Mouse (Mus musculus) left cerebral cortex, adult 6 months (tissue): ENCODE measurements around the gene Olfr577. TPM values are rescaled to one million over a fixed set of nuclear protein-coding genes. Genes with fewer than 3 reads are reported as not detected.

Experiments used
- long read RNA-seq, 2 experiments: library from polyadenylated mRNA; unstranded; transcript quantifications; one replicate each; pipeline ENCODE4 v2.0.0; 2019 to 2020
- polyA plus RNA-seq: library from polyadenylated mRNA; unstranded; fragments of <200 nt; fragmentation: Nextera tagmentation; gene quantifications from 2 replicates; pipeline ENCODE4 v1.2.3, GENCODE M21; 2021

Gene Olfr577
- polyA plus RNA-seq = not detected in 2 replicates
- long read RNA-seq, experiment 1 = 0 reads
- long read RNA-seq, experiment 2 = 0 reads

GRCm38 (mm10) chr7:102975843-102976242 is at the start of gene Olfr577:
Gene Olfr577, minus strand, starts transcription at chr7:102975943.

GRCm38 (mm10) chr7:102989224-102989623 is 13.5 kb upstream of the Olfr577 start, which contains the start of gene Olfr578:
Gene Olfr578, minus strand, starts transcription at chr7:102989324.

GRCm38 (mm10) chr7:102962360-102962759 is 13.4 kb downstream of the Olfr577 start, which contains the start of gene Olfr576:
Gene Olfr576, plus strand, starts transcription at chr7:102962660.

DNA sequence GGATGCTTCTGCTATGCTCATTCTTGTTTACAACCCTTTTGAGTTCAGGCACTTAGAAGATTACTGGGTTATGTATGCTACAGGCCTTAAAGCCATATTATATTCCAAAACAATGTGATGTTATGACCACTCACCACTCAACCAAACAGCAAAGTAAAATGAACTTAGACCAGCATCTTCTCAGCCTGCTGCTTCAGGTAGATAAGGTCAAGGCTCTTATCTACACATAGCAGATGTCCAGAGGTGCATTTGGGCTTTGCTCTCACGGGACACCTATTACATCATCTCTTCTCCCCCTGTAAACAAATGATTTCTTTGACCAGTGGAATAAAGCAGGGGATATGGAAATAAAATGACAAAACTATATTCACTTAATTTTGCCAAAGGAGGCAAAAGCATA is 17.1 kb downstream of the Olfr577 start, which contains the start of gene Olfr575:
TSS of gene Olfr575 (minus strand) at position 183 of the 400 bp plus-strand sequence.

GRCm38 (mm10) chr7:102948167-102948566 is 27.6 kb downstream of the Olfr577 start, which contains the start of gene Olfr574:
Gene Olfr574, plus strand, starts transcription at chr7:102948467.

GRCm38 (mm10) chr7:102942475-102942874 is 33.3 kb downstream of the Olfr577 start, which contains the start of gene Olfr573-ps1:
Gene Olfr573-ps1, minus strand, starts transcription at chr7:102942575.

DNA sequence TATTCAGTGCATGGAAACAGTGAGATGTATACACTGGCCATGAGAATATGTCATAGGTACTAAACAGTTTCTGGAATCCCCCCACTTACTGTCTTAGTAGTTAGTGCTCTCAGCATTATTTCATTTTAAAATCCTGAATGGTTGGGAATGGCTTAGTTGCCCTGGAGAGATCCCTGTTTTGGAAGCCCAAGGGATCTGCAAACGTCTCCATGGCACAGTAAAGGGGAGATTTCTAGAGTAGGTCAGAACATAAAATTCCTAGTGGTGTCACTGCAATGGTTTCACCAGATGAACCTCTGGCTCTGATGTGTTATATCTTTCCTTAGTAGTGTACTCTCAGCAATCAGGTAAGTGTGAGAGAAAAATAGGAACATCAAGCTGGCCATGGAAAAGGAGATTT is 51.6 kb downstream of the Olfr577 start, which contains the start of gene Olfr572:
TSS of gene Olfr572 (plus strand) at position 301 of the 400 bp plus-strand sequence.

Other genes starting within 250 kb of the Olfr577 start
- not detected in 2 replicates for gene Olfr559, start 248.5 kb downstream of the Olfr577 start, polyA plus RNA-seq
- gene Olfr560, start 216.6 kb downstream of the Olfr577 start, polyA plus RNA-seq = not detected in 2 replicates
- 0.33 and 0.41 TPM in 2 replicates for gene Olfr78, start 216.5 kb downstream of the Olfr577 start, polyA plus RNA-seq
- not detected in 2 replicates for gene Olfr561, start 204.7 kb downstream of the Olfr577 start, polyA plus RNA-seq
- gene Olfr564, start 172.5 kb downstream of the Olfr577 start, polyA plus RNA-seq = not detected in 2 replicates
- not detected in 2 replicates for gene Olfr566, start 117.2 kb downstream of the Olfr577 start, polyA plus RNA-seq
- not detected in 2 replicates for gene Olfr568, start 98.8 kb downstream of the Olfr577 start, polyA plus RNA-seq
- not detected in 2 replicates for gene Olfr569, start 85.1 kb downstream of the Olfr577 start, polyA plus RNA-seq
- not detected in 2 replicates for gene Olfr570, start 81.4 kb downstream of the Olfr577 start, polyA plus RNA-seq
- not detected in 2 replicates for gene Olfr571, start 58.4 kb downstream of the Olfr577 start, polyA plus RNA-seq
- not detected in 2 replicates for gene Olfr572, start 51.5 kb downstream of the Olfr577 start, polyA plus RNA-seq
- gene Olfr573-ps1, start 33.4 kb downstream of the Olfr577 start, polyA plus RNA-seq = not detected in 2 replicates
- not detected in 2 replicates for gene Olfr574, start 27.5 kb downstream of the Olfr577 start, polyA plus RNA-seq
- 0.11 TPM in 1 of 2 replicates, not detected in the other for gene Olfr575, start 17.2 kb downstream of the Olfr577 start, polyA plus RNA-seq
- not detected in 2 replicates for gene Olfr576, start 13.3 kb downstream of the Olfr577 start, polyA plus RNA-seq
- gene Olfr578, start 13.4 kb upstream of the Olfr577 start, polyA plus RNA-seq = not detected in 2 replicates
- gene Olfr582, start 62.1 kb upstream of the Olfr577 start, polyA plus RNA-seq = not detected in 2 replicates
- gene Olfr583, start 75.4 kb upstream of the Olfr577 start, polyA plus RNA-seq = not detected in 2 replicates
- not detected in 2 replicates for gene Olfr584, start 105.9 kb upstream of the Olfr577 start, polyA plus RNA-seq
- not detected in 2 replicates for gene Olfr585, start 121.8 kb upstream of the Olfr577 start, polyA plus RNA-seq
- gene Olfr586, start 149.7 kb upstream of the Olfr577 start, polyA plus RNA-seq = not detected in 2 replicates
- gene Olfr588-ps1, start 164.9 kb upstream of the Olfr577 start, polyA plus RNA-seq = not detected in 2 replicates
- not detected in 2 replicates for gene Olfr589, start 180.4 kb upstream of the Olfr577 start, polyA plus RNA-seq
- not detected in 2 replicates for gene Olfr591, start 202.4 kb upstream of the Olfr577 start, polyA plus RNA-seq
- gene Olfr592, start 208.9 kb upstream of the Olfr577 start, polyA plus RNA-seq = not detected in 2 replicates
- gene Olfr593, start 235.9 kb upstream of the Olfr577 start, polyA plus RNA-seq = not detected in 2 replicates
- not detected in 2 replicates for gene Olfr594, start 241.1 kb upstream of the Olfr577 start, polyA plus RNA-seq